Mouse (Mus musculus) testis, adult 2 months (tissue): ENCODE measurements around the gene Pzp.

Experiments
- CTCF ChIP-seq: fragments of 200-500 bp; IDR thresholded peaks from 2 replicates; pipeline ENCODE4 v1.5.1; 2012; ENCODE audit warnings: low read depth, mild to moderate bottlenecking, inconsistent platforms, low read length, moderate library complexity; ENCODE audit not compliant: control insufficient read depth, insufficient read depth, insufficient replicate concordance
- POLR2A ChIP-seq: fragments of 200-500 bp; IDR thresholded peaks from 2 replicates; pipeline ENCODE4 v1.6.1; 2012; ENCODE audit warnings: low read depth, mild to moderate bottlenecking, inconsistent platforms, low read length, moderate library complexity; ENCODE audit not compliant: control insufficient read depth

- TF ChIP-seq POLR2A (no peak), CTCF (no peak)
Measured at GRCm38 (mm10) chr6:128554049-128554448, 27.5 kb upstream of the Pzp start.
